Mouse (Mus musculus): ENCODE data around the gene Cxcl16. TPM values are rescaled to one million over a fixed set of nuclear protein-coding genes. Genes with fewer than 3 reads are reported as not detected.

Gene Cxcl16
- polyA plus RNA-seq (2015; fragmentation: Nextera tagmentation; extraction: Ambion mirVana), result 16.7 and 17.6 TPM in 2 replicates

DNA sequence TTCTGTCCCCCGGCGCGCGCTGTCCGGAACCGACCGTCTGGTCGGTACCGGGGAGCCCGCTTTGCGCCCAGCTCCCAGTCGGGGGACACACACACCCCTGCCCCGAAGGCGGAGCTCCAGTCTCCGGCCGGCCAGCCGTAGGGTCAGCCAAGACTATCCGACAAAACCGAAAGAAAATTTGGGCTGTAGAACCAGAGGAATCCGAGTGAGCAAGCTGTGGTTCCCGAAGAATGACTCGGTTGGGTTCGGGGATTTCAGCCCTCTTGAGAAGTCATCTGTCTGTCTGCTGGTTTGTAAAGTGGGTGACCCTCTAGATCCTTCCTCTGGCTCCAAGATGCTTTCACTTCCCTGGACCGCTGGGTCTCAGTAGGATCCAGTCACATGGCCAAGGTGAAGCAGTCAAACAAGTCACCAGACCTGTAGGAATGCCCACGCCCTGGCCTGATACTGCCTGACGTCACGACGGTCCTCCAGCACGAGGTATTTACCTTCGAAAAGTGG is at the start of gene Cxcl16:
Cxcl16 (minus strand) TSS at position 384 of the 501 bp plus-strand sequence.
- 0 out of 2 replicates have a peak, but pooled peaks cover 6% of the 10 kb centered on the region for H3K36me3 ChIP-seq (ENCODE audit: insufficient read depth, low read length)
- ATAC-seq (replicated peaks; ENCODE audit: low FRiP score, low read depth) (peak; percentile 58), DNase-seq (ENCODE audit: low spot score) (peak; percentile 38)
- H3K9ac ChIP-seq (ENCODE audit: low read depth, low read length), result peak within 1 kb of the TSS; percentile 61
- no peak within 1 kb of the TSS for H3K27ac ChIP-seq
- no peak for TF ChIP-seq CTCF (IDR thresholded peaks at IDR 0.05; ENCODE audit: low read depth)
- no peaks in the 10 kb centered on the region for H3K9me3 ChIP-seq (replicated peaks; ENCODE audit: low read length)
- H3K4me1 ChIP-seq (replicated peaks; ENCODE audit: insufficient read depth, low read length), result 0 out of 2 replicates have a peak, but pooled peaks cover 5% of the 10 kb centered on the region
- 4% methylated on average over 30 of the region's 30 CpGs for WGBS
- peak within 1 kb of the TSS; percentile 54 for H3K4me3 ChIP-seq (replicated peaks; ENCODE audit: low read depth, low read length)
- H3K27me3 ChIP-seq (ENCODE audit: insufficient read depth, low read length), result no peaks in the 10 kb centered on the region; the same call in 1 of the 2 replicates
- peak within 1 kb of the TSS; percentile 82 for H3K4me2 ChIP-seq (ENCODE audit: low read length)

DNA sequence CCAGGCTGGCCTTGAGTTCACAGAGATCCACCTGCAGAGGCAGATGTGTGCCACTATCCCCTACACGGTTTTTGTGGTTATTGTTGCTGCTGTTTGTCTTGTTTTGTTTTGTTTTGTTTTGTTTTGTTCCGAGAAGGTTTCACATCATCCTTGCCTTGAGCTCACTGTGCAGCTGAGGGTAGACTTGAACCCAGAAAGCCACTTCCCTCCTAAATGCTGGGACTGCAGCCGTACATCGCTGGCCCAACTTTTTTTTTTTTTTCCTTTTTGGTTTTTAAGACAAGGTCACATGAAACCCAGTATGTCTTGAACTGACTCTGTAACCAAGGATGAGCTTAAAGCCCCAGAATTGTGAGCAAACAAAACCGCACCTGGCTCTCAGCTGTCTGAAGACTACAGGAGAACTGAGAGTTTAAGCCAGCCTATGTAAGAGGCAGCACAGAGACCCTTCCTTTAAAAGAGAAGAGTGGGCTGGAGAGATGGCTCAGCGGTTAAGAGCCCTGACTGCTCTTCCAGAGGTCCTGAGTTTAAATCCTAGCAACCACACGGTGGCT is 47.3 kb upstream of the Cxcl16 start:
- no peak for TF ChIP-seq CTCF (IDR thresholded peaks at IDR 0.05; ENCODE audit: low read depth)
- no peak overlapping the region for H3K9ac ChIP-seq (ENCODE audit: low read depth, low read length)
- no peak for DNase-seq (ENCODE audit: low spot score)
- H3K9me3 ChIP-seq (replicated peaks; ENCODE audit: low read length), result no peaks in the 10 kb centered on the region
- ATAC-seq (replicated peaks; ENCODE audit: low FRiP score, low read depth), result no peak
- H3K27me3 ChIP-seq (ENCODE audit: insufficient read depth, low read length), result no peaks in the 10 kb centered on the region
- H3K27ac ChIP-seq, result no peak overlapping the region
- no peaks in the 10 kb centered on the region for H3K36me3 ChIP-seq (ENCODE audit: insufficient read depth, low read length)
- no peak overlapping the region for H3K4me3 ChIP-seq (replicated peaks; ENCODE audit: low read depth, low read length)
- no peaks in the 10 kb centered on the region for H3K4me1 ChIP-seq (replicated peaks; ENCODE audit: insufficient read depth, low read length)
- 74% methylated on average over 7 of the region's 7 CpGs for WGBS
- no peak overlapping the region for H3K4me2 ChIP-seq (ENCODE audit: low read length)

- H3K4me2 ChIP-seq (ENCODE audit: low read length), result no peak overlapping the region
- 18% methylated on average over 4 of the region's 4 CpGs for WGBS
- H3K27ac ChIP-seq, result no peak overlapping the region
- no peaks in the 10 kb centered on the region for H3K27me3 ChIP-seq (ENCODE audit: insufficient read depth, low read length)
- no peaks in the 10 kb centered on the region for H3K9me3 ChIP-seq (replicated peaks; ENCODE audit: low read length)
- no peaks in the 10 kb centered on the region for H3K36me3 ChIP-seq (ENCODE audit: insufficient read depth, low read length)
- H3K9ac ChIP-seq (ENCODE audit: low read depth, low read length), result no peak overlapping the region
- ATAC-seq (replicated peaks; ENCODE audit: low FRiP score, low read depth) (no peak; the same call in 1 of the 2 replicates), DNase-seq (ENCODE audit: low spot score) (peak; percentile 90)
- H3K4me1 ChIP-seq (replicated peaks; ENCODE audit: insufficient read depth, low read length), result no peaks in the 10 kb centered on the region
- no peak overlapping the region for H3K4me3 ChIP-seq (replicated peaks; ENCODE audit: low read depth, low read length)
- TF ChIP-seq CTCF (IDR thresholded peaks at IDR 0.05; ENCODE audit: low read depth), result peak; percentile 83
Measured at GRCm38 (mm10) chr11:70506385-70506784, 46.6 kb upstream of the Cxcl16 start.

DNA sequence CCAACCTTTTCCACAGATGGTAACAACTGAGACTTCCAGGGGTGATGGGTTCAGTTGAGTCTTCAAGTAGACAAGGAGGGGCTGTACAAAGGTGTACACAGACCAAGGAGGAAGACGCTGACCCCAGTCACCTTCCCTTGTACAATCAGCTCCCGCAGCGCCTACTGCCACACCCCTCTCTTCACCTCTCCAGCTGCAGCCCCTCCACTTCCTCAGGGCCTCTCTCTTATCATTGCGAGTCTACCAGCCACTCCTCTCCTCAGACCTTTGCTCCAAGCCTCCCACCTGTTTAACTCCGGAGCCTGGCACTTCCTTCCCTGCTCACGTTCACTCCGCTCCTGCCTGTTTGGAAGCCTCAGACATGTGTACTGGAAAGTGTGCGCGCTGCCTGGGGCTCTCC is 45.2 kb upstream of the Cxcl16 start, which contains the start of gene Tm4sf5:
Tm4sf5 (plus strand) TSS at position 275 of the 400 bp plus-strand sequence.
- no peaks in the 10 kb centered on the region for H3K27me3 ChIP-seq (ENCODE audit: insufficient read depth, low read length)
- ATAC-seq (replicated peaks; ENCODE audit: low FRiP score, low read depth), result no peak
- WGBS, result 61% methylated on average over 9 of the region's 9 CpGs
- DNase-seq (ENCODE audit: low spot score), result no peak
- H3K36me3 ChIP-seq (ENCODE audit: insufficient read depth, low read length), result no peaks in the 10 kb centered on the region
- H3K4me1 ChIP-seq (replicated peaks; ENCODE audit: insufficient read depth, low read length), result no peaks in the 10 kb centered on the region
- H3K4me3 ChIP-seq (replicated peaks; ENCODE audit: low read depth, low read length), result no peak within 1 kb of the TSS
- no peak for TF ChIP-seq CTCF (IDR thresholded peaks at IDR 0.05; ENCODE audit: low read depth)
- no peak within 1 kb of the TSS for H3K27ac ChIP-seq
- no peak within 1 kb of the TSS for H3K9ac ChIP-seq (ENCODE audit: low read depth, low read length)
- H3K9me3 ChIP-seq (replicated peaks; ENCODE audit: low read length), result no peaks in the 10 kb centered on the region
- H3K4me2 ChIP-seq (ENCODE audit: low read length), result no peak within 1 kb of the TSS

DNA sequence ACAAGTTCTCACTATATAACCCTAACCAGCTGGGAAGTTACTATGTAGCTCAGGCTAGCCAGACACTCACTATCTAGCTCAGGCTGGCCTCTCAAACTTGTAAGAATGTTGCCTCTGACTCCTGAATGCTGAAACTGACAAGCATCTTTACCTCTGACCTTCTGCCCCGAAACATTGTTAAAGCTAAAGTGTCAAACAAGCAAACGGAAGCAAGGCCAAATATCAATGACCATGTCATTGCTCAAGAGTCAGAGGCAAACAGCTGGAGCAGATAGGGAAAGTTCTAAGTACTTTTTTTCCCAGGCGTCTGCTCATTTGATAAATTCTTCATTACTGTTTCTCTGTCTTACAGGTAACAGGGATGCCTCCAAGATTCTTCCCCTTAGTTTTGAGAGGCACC is 42.2 kb upstream of the Cxcl16 start:
- ATAC-seq (replicated peaks; ENCODE audit: low FRiP score, low read depth) (no peak), DNase-seq (ENCODE audit: low spot score) (no peak)
- no peak for TF ChIP-seq CTCF (IDR thresholded peaks at IDR 0.05; ENCODE audit: low read depth)
- Histone ChIP-seq H3K9ac (ENCODE audit: low read depth, low read length) (no peak overlapping the region), H3K36me3 (ENCODE audit: insufficient read depth, low read length) (no peaks in the 10 kb centered on the region), H3K4me3 (replicated peaks; ENCODE audit: low read depth, low read length) (no peak overlapping the region), H3K9me3 (replicated peaks; ENCODE audit: low read length) (no peaks in the 10 kb centered on the region), H3K27ac (no peak overlapping the region), H3K27me3 (ENCODE audit: insufficient read depth, low read length) (no peaks in the 10 kb centered on the region), H3K4me2 (ENCODE audit: low read length) (no peak overlapping the region), H3K4me1 (replicated peaks; ENCODE audit: insufficient read depth, low read length) (no peaks in the 10 kb centered on the region)
- WGBS, result 67% methylated on average over 3 of the region's 3 CpGs

- H3K4me2 ChIP-seq (ENCODE audit: low read length), result no peak overlapping the region
Measured at GRCm38 (mm10) chr11:70500476-70500812, 40.7 kb upstream of the Cxcl16 start.

More at GRCm38 (mm10) chr11:70500476-70500812, 40.7 kb upstream of the Cxcl16 start:
- H3K9ac ChIP-seq (ENCODE audit: low read depth, low read length), result no peak overlapping the region
- H3K9me3 ChIP-seq (replicated peaks; ENCODE audit: low read length), result no peaks in the 10 kb centered on the region
- no peaks in the 10 kb centered on the region for H3K4me1 ChIP-seq (replicated peaks; ENCODE audit: insufficient read depth, low read length)
- no peak for TF ChIP-seq CTCF (IDR thresholded peaks at IDR 0.05; ENCODE audit: low read depth)
- H3K4me3 ChIP-seq (replicated peaks; ENCODE audit: low read depth, low read length), result no peak overlapping the region
- 69% methylated on average over 1 of the region's 1 CpGs for WGBS
- H3K27ac ChIP-seq, result no peak overlapping the region
- no peak for ATAC-seq (replicated peaks; ENCODE audit: low FRiP score, low read depth)
- no peak for DNase-seq (ENCODE audit: low spot score)
- H3K36me3 ChIP-seq (ENCODE audit: insufficient read depth, low read length), result no peaks in the 10 kb centered on the region
- no peaks in the 10 kb centered on the region for H3K27me3 ChIP-seq (ENCODE audit: insufficient read depth, low read length)

Measured in kidney, postnatal 0 days (tissue).